Mouse (Mus musculus) lung, postnatal 25 days (tissue): ENCODE measurements at regions not wholly inside any gene's neighbourhood (a gene's known extent, or its start where the extent isn't known, plus 50 kb on each side); places are given as distances from the start of the nearest gene placed in this dataset.
A peak's percentile ranks its signal among the peaks of the same experiment; 100 is the strongest.
"Not testable (repeated sequence)": the region's sequence is repeated elsewhere in the genome, so short reads cannot be mapped to it uniquely, and the experiment has no call there.

Experiments used
- DNase-seq: peaks from one replicate; pipeline ENCODE4 v3.0.0; 2022; ENCODE audit warnings: low spot score

DNA sequence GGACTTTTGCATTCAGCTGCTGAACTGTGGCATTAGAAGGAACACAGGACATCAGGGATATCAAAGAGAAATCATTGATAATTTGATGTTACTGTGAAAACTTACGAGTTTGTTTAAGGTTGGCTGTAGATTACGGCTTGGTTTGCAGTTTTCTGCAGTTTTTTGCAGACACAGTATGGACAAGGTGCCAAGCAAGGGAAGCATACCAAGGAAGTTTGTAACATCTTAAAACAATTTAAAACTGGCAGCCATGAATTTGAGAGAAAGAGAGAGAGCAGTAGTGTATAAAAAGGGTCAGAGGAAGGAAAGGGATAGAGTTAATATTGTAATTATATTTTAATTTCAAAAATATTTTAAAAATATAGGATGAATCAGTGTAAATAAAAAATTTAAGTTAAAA is 453.4 kb upstream of the Adamts5 start:
- DNase-seq, result no peak

DNA sequence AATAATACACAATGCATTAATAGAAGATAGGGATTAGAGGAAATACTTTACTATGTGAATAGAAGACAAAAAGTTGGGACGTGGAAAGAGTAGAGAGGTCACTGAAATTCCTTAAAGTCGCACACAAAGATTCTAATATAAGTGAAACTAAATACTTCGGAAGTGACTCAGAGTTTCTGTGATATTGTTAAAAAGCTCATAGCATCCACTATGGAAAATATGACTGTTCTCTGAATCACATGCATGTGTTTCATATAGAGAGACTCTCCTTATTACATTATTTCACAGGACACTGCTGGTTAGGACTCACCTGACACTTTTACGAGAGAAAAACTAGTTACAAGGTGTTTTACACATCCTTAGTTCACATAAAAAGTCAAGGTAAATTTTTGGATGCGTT is 446.1 kb upstream of the Adamts5 start:
- DNase-seq, result no peak

DNA sequence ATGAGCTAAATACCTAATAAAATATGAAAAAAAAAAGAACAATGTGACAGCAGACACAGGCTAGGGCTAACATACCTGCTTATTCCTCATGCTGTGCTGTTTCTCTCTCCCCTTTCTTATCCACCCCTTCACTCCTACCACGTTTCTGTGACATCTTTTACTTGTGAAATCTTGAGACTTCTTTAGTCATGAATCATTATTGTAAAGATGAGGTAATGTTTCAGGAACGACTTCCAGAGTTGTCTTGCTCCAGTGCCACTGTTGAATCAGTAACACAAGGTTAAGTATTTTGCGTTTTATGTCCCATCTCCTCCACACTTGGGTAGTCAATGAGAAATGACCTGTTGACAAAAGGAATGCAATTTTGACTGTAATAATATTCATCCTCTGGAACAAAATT is 445.3 kb upstream of the Adamts5 start:
- no peak for DNase-seq

DNA sequence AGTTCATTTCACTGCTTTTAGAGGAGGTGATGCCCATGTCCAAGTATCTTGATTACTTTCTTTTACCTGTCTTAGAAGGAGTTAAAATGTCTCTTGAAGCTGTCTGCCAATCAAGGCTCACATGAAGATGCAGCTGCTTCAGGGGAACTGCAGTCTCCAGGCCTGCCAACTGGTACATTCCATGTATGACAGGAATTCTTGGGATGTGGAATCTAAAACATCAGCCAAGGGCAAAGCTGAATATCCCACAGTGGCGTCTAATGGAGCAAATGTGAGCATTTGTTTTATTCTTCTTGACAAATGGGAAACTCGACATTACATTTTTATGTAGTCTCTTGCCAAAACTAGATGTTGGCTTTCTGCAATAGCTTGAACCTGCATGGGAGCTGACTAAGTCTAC is 438.7 kb upstream of the Adamts5 start:
- DNase-seq, result no peak

DNA sequence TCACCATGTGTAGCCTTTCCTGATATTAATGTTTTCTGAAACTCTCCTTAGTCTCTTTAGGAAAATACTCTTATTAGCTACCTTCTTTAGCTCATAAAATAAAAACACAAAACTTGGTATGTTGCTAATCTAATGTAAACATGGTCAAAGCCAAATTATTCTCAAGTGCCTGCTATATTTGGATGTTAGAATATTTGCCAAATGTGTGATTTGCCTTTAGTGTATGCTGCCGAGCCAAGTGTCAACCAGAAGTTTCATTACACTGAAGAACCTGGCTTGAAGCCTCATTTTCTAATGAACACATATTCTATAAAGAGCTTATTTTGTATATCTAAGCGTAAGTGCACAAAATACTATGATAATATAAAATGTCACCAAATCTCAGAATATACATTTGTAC is 423.8 kb upstream of the Adamts5 start:
- DNase-seq, result no peak

DNA sequence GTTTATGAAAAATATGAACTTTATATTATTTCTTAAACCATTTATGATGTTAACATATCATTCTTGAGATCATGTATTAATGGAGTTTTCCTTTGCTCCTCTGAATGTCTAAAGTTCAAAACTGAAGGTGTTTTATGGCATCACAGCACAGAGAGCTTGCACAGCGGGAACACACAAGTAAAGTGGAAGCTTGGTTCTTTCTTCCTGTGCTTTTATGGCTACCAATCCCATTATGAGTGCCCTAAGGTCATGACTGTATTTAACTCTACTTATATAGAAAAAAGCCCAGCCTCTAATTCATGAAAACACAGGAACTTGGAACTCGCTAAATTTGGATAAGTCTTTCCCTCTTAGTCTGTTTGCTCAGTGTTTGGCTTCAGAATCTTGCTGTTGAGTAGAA is 417.3 kb upstream of the Adamts5 start:
- DNase-seq, result no peak

DNA sequence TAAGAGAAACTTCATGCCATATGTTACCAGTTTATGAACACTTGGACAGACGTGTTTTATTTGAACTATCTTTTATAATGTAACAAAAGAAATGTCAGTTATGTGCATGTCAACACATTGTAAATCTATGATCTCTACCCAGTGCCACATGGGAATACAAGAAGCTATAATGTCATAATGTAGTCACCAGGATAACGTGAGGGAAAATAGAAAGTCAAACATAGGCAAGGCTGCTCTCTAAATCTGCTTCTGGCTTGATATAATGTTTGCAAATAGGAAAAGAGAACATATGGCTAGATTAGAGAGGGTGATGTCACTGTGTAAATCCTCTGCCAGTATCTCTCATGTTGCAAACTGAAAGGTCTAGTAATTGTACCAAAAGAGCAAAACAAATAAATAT is 408.1 kb upstream of the Adamts5 start:
- DNase-seq, result no peak

DNA sequence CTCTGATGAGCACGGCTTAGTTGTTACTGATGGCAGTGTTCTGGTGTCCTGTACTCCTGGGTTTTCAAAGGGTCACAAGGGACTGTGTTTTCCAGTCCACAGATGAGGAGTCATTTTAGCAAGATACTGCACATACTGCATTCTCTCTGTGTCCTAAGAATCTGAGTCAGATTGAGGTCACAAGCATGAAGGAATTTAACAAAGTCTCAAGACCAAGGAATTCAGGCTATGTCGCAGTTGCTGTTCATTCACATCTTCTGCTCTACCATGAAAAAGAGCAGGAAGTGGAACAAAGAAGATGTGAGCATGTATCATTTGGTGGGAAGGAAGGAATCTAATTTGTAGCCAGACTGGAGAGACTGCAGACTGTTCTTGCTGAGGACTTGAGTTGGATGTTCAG is 402.2 kb upstream of the Adamts5 start:
- no peak for DNase-seq

DNA sequence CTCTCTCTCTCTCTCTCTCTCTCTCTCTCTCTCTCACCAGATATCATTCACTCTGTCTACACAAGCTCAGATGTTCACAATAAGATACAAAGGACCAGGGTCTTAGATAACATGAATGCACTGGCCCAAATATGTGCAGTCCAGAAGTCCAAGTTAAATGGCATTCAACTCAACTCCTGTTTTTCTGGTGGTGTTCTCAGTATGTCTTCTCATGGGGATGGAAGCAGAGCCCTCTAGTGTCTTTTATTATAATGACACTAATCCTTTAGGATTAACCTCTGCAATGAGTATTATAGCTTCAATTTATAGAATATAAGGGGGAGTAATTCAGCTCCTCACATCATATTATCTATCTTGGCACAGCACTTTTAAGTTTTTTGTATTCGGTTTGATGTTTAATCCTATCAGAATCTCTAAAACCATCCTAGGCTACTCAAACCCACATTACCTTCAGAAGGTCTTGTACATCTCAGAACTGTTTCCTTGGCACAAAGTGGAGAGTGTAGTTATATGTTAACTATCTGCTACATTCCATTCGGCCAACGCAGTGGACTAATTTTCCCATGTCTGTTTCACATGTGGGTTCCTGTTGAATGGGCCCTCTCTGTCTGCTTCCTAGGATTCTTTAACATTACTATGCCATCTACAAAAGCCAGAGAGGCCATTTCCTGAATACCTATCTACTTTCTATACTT is 401.0 kb upstream of the Adamts5 start:
- peak; percentile 3 for DNase-seq

DNA sequence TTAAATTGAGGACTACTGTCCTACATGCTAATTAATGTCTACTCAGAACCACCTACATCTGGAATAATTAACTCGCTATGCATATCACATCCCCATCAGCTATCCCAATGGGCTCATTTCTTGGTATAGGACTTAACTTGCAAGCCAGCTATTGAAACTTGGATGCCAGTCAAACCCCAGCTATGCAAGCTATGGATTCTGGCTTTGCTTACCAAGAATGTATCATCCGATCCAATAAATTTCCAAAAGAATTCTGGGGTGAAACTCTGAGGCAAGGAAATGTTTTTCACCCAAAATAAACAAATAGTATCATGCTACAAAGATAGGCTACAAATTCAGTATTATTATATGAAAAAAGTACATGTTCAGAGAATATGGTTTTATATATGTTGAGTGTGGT is 392.8 kb upstream of the Adamts5 start:
- DNase-seq, result no peak

DNA sequence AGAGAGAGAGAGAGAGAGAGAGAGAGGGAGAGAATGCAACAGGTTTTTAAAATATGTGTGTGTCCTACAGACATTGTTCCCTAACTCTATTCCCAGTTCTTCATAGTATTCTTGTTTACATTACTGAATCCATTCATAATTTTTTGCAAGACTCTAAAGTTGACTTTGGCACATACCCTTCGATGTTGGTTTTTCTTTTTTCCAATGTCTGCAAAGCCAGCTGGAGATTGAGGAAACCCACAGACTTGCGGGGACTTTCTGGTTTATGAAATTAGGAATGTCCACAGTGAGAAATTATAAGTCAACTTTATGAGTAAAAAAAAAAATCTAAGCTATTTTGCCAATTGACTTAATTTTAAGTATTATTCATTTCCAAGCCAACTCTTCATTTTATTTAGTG is 379.7 kb upstream of the Adamts5 start:
- no peak for DNase-seq

DNA sequence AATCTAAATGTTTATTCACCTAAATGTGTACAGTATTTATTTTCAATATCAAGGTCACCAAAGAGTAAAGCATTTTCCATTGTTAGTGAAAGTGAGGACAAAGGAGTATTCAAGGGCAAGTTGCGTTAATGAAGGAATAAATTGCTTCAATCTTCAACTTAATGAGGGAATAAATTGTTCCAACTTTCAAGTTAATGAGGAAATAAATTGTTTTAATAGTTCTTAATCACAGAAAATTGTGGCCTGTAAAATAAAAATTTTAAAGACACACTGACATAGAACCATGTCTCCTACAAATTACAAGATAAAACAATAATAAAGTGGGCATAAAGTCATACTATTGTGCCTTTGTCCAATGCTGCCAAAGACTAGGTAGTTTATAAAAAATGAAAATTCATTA is 375.4 kb upstream of the Adamts5 start:
- DNase-seq, result no peak

DNA sequence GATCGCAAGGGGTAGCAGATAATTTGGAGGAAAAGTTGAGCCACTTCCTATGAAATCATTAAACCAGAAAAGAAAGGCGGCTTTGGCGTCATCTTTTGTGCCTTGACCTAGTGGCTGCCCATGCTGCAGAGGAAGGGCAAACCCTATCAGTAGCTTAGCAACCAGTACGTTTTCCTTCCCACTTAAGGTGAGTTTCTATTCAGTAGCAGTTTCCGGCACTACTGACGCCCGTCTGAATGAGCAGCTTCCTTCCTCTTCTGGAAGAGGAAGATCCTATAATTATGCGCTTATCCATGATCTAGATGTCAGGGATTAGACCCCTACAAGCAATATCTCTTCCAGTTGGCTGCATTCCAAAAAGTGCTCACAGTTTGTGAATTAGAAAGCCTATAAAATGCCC is 360.0 kb upstream of the Adamts5 start:
- peak; percentile 1 for DNase-seq

DNA sequence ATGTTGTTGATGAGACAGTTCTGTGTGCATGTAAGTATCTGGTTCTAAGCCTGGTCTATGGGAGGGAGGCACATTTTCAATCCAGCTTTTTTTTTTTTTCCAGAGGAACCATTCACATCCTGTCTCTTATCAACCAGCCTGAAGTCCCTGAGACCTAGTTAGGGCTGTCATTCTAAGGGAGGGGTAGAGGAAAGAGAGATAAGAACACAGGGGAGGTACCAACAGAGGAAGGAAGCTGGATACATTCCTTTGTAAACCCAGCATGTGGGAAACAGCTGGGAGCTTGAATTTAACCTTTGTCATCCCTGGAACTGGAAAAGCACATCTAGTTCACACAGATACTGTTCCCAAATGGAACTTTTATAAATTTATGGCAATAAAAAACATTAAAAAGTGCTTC is 351.0 kb upstream of the Adamts5 start:
- peak; percentile 3 for DNase-seq

DNA sequence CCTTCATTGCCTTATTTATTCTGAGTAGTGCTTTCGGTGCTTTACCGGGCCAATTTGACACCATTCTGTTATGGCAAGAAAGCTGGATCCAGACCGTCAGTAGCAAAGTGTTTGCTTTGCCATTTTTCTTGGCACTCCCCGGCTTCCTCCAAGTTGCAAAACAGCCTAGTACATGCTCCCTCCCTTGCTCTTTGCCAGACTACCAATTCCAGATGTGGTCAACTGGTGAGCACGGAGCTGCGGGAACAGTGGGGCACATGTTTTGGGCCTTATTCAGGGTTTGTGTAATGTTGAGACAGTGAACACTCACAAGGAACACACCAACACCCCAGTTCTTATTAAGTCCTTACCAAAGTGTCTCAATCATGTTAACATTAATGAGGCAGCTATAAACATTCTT is 348.4 kb upstream of the Adamts5 start:
- peak; percentile 16 for DNase-seq

DNA sequence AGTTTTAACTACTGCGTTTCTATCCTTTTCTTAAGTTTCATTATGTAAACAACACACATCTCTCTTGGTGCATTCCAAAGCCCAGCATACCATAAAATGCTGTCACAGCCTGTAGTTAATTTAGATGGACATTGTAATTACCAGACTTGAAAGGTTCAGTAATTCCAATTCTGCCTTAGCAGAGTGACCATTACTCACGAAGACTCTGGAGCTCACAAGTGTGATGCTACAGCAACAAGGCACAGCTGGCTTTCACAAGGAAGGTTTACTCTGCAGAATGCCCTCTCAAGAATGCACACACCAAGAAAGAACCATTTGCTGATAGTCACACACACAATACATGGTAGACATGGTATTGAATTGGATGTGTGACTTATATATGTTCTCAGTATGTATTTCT is 342.6 kb upstream of the Adamts5 start:
- DNase-seq, result no peak

DNA sequence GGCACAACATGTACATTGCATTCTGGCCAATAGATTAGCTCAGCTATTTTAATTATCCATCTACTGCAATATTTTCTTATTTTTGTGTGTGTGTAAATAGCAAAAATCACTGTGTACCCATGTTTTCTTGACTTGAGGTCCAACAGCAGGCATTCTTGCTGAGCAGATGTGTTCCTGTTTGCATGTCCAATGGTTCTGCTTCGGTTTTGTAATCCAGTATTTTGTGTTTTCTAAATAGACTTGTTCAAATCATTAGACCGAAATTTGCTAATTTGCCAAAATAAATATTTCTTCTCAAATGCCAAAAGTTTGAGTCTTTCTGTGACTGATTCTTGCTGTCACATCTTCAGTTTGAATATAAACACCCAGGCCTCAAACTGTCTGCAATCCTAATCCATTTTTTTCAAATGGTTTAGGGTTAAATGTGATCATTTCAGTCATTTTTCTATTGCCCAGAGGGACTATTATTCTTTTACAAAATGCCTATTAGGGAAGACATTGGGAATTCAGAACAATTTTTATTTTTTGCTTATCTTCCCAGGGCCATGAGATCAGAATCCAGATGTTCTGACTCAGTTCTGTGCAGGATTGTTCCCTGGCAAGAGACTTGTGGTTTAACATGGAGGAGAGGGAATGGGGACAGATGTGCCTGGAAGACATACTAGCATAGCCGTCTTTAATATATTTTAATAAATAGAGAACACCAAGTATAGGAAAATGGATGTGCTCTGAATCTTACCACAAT is 341.3 kb upstream of the Adamts5 start:
- DNase-seq, result peak; percentile 13

DNA sequence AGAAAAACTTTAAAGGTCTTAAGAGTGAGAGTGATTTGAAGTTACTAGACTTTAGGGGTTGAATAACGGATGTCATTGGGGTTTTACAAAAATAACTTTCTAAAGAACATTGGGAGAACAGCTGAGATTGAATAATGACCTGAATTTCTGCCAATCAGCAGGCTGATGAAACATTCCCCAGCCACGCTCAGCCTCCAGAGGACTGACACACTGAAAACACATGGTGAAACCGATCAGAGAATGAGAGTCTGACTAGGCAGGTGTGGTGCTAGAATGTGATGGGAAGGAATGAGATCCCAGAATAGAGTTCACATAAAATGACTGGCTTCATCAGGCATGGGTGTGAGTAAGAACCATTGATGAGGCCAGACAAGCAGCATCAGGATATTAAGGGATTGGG is 321.4 kb upstream of the Adamts5 start:
- DNase-seq, result peak; percentile 7

DNA sequence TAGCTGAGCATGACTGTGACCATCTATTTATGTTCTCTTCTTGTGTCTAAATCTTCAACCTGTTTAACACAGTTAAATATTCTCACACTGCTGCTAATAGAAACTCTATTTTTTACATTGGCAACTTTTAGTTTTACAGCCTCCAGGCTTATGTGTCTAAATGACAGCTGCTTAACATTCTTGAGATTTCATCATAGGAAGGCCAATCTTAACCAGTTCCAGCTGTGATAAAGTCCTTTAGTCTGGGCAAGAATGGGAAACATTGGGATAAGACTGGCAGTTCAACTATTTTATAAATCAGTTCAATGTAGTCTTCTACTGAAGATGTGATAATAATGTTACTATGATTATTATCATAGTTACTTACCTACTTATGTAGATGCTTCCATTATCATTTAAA is 308.9 kb upstream of the Adamts5 start:
- DNase-seq, result no peak

DNA sequence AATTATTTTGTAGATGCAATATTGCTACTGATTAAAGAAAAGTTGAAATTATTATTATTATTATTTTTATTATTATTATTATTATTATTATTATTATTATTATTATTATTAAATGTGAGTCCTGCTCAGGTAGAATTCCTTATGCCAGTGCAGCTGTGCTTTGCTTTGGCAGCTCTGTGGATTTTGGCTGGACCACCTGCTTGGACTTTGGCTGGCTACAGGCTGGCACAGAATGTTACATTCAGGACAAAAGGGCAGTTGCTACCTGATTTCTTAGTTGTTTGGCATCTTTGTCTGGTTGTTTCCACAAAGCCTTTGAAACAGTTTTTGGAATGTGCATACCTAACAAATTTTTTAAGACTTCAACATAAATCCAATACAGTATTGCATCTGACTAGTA is 307.7 kb upstream of the Adamts5 start:
- no peak for DNase-seq

DNA sequence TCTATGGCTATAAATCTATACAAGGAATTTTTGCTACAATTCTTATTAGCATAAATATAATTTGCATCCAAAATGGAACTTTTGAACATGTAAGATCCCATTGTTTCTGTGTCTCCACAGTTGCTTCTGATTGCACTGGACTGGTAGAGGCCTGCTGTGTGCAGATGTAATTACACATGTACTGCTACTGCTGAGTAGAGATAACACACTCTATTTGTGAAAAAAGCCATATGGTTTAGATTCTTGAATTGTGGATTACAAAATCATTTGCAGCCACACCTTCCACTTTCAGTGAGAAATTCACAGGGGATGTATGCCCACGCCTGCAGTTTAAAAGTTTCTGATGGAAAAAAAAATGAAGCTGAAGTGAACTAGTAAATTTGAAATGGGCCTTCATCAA is 288.2 kb upstream of the Adamts5 start:
- DNase-seq, result no peak

DNA sequence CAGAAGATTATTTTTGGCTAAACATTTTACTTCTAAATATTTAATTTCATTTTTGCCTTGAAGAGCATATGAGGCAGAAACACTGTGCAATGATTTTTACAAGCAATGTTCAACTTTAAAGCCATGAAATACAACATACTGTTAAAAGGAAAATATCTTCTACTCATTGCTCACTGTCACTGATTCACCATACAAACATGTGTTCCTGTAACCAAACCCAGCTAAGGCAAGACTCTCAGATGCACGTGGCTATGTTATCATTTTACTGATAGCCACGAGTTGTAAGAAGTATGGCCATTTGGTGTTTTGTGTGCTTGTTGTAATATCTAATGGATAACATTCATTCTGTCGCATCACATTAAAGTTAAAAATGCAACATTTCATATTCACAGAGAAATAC is 287.3 kb upstream of the Adamts5 start:
- DNase-seq, result no peak

DNA sequence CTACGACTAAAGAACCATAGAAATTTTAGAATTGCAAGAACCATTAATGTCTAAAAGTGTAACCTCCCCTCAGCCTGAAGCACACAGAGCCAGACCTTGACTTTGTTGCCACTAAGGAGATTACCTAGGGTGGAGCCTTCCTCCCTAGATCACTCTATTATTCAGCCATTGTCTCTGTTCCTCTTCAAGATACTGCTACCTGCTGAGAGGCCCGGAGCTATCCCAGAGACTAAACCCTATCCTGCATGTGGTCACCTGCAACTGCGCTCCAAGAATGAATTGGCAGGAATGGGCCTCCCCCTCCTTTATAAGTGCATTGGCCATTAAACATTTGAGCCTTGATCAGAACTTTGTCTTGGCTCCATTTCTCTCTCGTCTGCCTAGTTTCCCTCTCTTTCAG is 286.0 kb upstream of the Adamts5 start:
- DNase-seq, result not testable (repeated sequence)
